Mouse (Mus musculus): ENCODE results near the gene Cdh13.

Cdh13 gene

DNA sequence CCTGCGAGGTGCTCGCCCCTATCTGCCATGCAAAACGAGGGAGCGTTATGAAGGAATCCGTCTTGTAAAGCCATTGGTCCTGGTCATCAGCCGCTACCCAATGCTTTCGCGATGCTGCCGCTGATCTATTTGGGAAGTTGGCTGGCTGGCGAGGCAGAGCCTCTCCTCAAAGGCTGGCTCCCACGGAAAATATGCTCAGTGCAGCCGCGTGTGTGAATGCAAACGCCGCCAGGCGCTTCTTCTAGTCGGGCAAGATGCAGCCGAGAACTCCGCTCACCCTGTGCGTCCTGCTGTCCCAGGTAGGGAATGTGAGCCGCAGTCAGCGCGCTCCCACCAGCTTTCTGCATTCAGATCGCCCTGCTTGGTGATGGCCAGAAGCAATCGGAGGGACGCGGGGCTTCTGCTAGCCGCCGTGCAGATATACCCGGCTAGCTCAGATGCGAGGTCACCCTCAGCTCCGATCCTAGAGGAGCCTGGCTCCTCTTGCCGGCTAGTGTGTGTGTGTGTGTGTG lies at the start of gene Cdh13:
Gene Cdh13 (plus strand): TSS at position 134 of the 512 bp plus-strand sequence.
- CTCF ChIA-PET = interaction anchor here (0.6 to 4.3 kb wide), 9 partner anchors 8 to 567 kb away, joined by 3 to 40 read pairs (median 4); no protein-coding TSS in a partner anchor
- POLR2A ChIA-PET = interaction anchor here in 2 of 4 experiments (0.6 to 1.5 kb wide), 2 partner anchors 11 to 1696 kb away, joined by 3 to 4 read pairs; no protein-coding TSS in a partner anchor

DNA sequence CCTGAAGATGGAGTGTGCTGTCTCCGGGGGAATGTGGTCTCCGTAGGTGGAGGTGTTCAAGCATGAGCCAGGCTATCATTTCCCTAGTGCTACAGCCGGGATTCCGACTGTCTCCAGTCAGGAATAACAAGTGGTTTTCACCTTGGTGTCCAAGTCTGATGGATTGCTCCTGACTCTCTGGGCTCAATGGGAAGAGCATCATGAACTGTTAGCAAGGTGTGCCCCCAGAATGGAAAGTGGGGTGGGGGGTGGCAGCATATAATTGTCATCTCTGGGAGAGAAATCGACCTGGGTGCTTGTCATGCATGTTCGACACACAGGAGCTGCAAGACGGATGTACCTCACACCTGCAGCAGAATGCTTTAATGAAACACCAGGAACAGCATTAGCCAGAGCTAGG lies 47.9 kb upstream of the Cdh13 start:
- POLR2A ChIA-PET = no interaction called here

DNA sequence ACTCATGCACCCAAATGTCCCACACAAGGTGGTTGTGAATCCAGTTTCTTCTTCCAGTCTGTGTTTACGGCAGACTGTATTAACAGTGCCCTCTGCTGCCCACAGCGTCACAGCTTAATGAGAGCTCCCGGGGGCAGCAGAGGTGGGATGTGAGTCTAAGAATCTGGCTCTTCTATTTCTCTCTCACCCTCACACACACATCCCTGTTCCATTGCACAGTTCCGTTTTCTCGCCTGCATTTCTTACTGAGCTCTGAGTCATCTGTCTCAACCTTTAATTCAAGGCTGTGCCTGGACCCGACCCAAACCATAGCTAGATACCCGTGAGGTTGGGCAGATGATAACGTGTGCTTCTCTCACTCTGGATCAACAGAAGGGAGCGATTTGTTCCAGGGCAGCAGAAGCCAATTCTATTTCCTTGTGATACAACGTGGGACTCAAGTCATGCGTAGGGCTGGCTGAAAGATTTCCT lies 46.3 kb upstream of the Cdh13 start:
- ChIA-PET POLR2A (no interaction called here), CTCF (interaction anchor here in 3 of 4 experiments (0.5 to 1.2 kb wide), 8 partner anchors 36 to 465 kb away, joined by 3 to 4 read pairs (median 3); no protein-coding TSS in a partner anchor)

More for the DNA sequence above, 47.9 kb upstream of the Cdh13 start:
- CTCF ChIA-PET = interaction anchor here in 1 of 4 experiments (0.6 kb wide), 1 partner anchor 18 kb away, joined by 4 read pairs; no protein-coding TSS in a partner anchor

DNA sequence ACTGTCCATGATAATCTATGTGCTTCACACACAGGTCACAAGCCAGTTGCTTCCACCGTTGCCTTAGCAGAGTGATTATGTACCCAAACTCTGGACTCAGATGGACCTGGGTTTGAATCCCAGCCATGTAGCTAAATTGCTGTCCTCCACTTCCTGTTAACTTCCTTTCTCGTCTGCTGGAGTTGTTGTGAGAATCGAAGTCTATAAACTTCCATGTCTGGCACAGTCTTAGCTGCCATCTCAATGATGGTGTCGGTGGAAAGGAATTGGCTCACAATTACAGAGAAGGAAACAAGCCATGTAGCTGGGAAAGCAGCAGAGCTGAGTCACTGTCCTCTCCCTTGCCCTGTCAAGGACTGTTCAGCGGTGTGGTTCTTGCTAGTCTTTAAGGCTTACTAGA lies 45.4 kb upstream of the Cdh13 start:
- CTCF ChIA-PET = interaction anchor here in 1 of 4 experiments (0.6 to 1.0 kb wide), 2 partner anchors 36 to 591 kb away, joined by 3 read pairs; no protein-coding TSS in a partner anchor
- POLR2A ChIA-PET = no interaction called here

DNA sequence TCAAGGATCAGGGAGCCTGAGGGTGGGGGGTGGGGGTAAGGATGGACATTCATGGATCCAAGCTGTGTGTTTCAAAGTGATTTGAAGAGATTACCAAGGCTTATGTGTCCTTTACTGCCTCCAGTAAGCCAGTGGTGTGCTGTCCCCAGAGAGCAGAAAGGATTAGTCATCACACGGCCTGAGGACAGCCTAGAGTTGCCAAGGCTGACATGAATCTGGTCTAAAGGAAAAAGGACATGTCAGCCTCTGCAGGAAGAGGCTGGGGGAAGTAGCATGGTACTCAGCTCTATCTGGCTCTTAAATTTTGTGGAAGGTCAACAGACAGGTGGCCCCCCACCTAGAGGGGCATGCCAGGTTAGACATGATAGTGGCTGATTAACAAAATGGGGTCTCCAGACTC lies 44.3 kb upstream of the Cdh13 start:
- ChIA-PET CTCF (interaction anchor here in 1 of 4 experiments (0.6 kb wide), 1 partner anchor 460 kb away, joined by 6 read pairs; no protein-coding TSS in a partner anchor), POLR2A (no interaction called here)

DNA sequence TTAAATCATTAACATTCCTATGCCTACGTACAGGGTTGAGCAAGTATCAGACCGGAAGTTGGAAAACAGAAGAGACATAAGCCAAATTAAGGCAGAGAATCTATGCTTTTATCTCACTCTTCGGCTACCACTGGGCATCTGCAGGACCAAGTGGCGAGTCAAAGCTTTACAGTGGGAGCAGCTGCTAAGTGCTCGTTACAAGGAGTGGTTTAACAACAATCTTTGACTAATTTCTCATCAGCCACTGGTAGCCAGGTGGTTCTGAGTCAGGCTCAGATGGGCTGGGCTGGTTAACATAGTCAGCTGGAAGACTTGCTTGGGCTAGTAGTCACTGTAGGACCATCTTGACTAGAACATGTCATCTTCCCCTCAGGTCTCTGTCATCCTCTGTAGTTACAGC lies 34.2 kb upstream of the Cdh13 start:
- ChIA-PET CTCF (no interaction called here), POLR2A (no interaction called here)

DNA sequence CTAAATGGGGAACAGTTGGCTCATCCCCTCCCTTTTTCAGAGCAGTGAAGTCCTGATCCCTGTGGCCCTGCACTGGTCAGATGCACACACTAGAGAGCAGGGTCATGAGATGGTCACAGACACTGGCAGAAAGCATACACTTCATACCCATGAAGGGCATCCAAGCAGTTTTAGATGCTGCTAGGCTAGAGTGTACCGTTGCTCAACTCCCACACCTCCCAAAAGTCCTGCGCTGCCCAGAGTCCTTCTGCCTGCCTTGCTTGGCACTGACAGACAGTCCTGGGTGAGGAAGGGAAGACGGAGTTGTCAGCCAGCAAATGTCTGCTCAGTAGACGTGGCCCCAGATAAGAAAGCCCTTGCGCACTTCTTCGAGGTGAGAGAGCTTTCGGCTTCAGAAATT lies 33.6 kb upstream of the Cdh13 start:
- CTCF ChIA-PET = no interaction called here

DNA sequence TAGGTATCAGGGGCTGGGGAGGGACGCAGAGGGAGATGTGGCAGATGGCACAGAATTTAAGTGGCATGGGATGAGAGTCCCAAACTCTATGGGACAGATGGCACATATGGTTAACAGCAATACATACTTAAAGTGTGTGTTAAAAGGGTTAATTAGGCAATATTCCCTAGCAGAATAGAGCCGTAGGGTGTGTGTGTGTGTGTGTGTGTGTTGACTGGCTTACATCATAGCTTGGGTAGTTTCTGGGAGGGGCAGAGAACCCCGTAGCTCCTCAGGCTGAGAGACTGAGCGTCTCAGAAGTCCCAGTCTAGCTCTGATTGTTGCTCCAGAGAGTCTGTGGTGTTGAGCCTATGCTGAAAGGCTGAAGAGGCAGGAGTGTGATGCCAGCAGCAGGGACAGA lies 20.4 kb upstream of the Cdh13 start:
- CTCF ChIA-PET = interaction anchor here in 2 of 4 experiments (0.6 to 3.0 kb wide), 3 partner anchors 12 to 21 kb away, joined by 3 to 8 read pairs (median 3); partner anchors contain the start of gene Cdh13 (in 1 of the 2)
- POLR2A ChIA-PET = no interaction called here

More for the DNA sequence above, 33.6 kb upstream of the Cdh13 start:
- POLR2A ChIA-PET = no interaction called here

DNA sequence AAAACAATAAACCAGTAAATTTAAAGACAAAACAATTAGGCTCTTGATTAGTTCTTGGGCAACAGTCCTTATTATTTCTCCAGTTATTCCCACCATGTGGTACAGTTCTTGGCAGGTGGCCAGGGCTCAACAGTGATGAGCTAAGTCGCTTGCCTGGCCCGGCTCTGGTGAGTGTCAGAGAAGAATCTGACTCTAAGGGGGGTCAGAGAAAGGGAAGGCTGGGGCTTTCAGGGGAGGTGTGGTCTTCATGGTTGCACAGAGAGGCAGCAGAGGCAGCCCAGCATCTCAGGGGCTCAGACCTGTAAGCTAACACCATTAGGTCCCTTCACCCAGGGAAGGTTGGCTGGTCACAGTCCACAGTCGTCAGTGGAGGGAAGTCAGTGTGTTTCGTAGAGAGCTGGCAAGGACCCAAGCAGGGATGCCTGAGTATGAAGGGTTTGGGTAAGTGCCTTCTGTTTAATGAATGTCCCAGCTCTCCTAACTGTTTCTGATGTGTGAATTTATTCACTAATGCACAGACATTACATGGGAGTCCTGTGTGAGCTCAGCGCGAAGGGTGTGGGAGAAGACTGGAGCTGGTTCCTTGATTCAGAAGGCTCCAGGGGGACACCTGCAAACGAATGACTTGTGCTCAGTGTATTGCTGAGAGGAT lies 12.7 kb upstream of the Cdh13 start:
- POLR2A ChIA-PET = no interaction called here
- CTCF ChIA-PET = no interaction called here

DNA sequence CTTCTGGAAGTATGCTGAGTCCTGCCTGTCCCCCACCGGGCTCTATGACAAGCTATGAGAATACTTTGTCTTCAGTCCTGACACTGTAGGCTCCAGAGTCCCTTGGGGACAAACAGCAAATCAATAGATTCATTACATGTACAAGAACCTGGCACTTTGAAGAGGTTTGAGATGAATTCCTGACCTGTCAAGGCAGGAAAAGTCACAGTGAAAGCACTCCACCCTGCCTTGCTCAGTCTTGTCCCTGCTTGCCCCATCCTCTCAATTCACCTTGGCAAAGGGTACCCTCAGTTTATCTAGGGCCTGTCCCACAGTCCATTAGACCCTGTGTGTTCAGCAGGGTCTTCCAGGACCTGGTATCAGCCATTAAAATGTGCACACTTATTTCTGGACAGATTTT lies 11.0 kb upstream of the Cdh13 start:
- POLR2A ChIA-PET = interaction anchor here in 1 of 4 experiments (1.1 kb wide), 1 partner anchor 12 kb away, joined by 3 read pairs; no protein-coding TSS in a partner anchor
- CTCF ChIA-PET = interaction anchor here in 1 of 4 experiments (1.0 kb wide), 1 partner anchor 36 kb away, joined by 3 read pairs; no protein-coding TSS in a partner anchor

DNA sequence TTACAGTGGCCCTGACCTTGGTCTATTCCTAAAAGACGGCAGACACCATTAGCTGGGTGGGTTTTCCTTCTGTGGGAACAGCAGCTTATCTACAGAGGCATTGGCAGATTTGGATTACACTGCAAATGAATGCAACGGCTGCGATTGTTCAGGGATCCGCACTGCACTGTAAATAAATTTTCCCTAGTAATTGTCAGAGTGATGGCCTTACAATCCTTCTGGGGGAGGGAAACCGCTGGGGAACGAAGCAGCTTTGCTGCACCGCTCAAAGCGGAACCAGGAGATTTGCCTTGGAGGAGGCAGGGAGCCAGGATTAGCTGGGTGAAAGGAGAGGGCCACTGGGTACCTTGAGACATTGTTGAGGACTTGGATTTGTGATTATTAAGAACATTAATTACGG lies 9.3 kb upstream of the Cdh13 start:
- ChIA-PET POLR2A (interaction anchor here in 2 of 4 experiments (0.6 to 2.6 kb wide), 4 partner anchors 8 to 341 kb away, joined by 3 to 10 read pairs (median 4); no protein-coding TSS in a partner anchor), CTCF (interaction anchor here (0.5 to 3.2 kb wide), 29 partner anchors 8 to 634 kb away, joined by 3 to 40 read pairs (median 4); partner anchors contain the start of gene Cdh13 (in 3 of the 4))

DNA sequence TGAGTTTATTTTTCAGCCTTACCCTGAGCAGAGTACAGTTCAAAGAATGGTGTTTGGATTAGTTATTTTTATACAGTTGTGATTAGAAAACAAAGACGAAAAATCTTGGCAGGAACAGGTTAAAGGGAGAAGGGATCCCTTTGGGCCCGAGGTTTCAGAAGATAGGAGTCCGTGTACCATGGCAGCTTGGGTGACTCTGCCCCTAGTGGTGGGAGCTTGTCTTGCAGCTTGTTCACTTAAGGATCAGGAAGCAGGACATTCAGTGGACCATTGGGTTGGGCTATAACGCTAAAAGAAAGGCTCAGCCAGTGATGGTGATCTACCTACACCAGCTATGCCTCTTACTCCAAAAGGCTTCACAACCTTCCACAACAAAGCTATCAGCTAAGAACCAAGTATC lies 8.8 kb upstream of the Cdh13 start:
- CTCF ChIA-PET = interaction anchor here (0.6 to 3.2 kb wide), 30 partner anchors 9 to 758 kb away, joined by 3 to 40 read pairs (median 4); partner anchors contain the start of gene Cdh13 (in 2 of the 4)
- POLR2A ChIA-PET = interaction anchor here in 3 of 4 experiments (0.5 to 2.6 kb wide), 4 partner anchors 9 to 1385 kb away, joined by 3 to 10 read pairs (median 4); no protein-coding TSS in a partner anchor

DNA sequence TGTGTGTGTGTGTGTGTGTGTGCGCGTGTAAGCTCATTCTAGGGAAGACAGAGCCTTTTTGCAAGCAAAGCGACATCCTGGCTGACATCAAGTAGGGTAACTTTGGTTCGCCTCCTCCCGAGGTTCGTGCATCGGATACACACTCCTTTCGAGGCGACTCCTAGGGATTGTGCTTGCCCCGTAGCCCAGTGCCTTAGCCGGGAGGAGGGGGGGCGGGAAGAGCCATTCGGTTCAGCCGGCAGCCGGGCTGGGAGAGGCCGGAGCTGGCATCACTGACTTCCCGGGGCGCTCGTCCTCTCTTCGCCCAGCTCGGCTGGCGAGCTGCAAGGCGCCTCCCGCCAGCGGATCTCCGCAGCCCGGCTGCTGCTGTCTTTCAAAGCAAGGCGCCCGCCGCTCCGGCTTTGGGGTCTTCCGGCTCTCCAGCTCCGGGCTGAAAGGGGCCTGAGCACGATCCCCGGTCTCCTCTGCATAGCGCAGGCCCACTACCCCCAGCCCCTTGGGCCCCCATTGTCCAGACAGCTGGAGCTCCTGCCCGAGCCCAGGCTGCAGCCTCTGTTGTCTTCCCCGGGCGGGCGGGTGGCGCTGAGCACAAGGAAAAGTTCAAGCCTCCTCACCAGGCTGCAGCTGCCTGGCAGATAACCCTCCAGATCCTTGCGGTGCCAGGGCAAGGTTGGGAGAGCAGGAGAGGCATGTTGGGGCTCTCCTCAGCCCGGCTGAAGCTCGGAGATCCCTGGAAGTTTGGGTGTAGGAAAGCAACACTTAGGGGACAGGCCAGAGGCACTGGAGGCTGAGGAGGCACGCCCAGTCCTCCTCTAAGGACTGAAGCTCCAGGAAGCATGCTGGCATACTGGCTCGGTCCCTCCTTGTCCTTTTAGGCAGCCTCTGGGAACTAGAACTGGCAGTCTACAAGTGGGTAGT lies 838 bp downstream of the Cdh13 start:
- POLR2A ChIA-PET = interaction anchor here in 3 of 4 experiments (0.6 to 2.3 kb wide), 4 partner anchors 9 to 1697 kb away, joined by 3 to 10 read pairs (median 4); no protein-coding TSS in a partner anchor

DNA sequence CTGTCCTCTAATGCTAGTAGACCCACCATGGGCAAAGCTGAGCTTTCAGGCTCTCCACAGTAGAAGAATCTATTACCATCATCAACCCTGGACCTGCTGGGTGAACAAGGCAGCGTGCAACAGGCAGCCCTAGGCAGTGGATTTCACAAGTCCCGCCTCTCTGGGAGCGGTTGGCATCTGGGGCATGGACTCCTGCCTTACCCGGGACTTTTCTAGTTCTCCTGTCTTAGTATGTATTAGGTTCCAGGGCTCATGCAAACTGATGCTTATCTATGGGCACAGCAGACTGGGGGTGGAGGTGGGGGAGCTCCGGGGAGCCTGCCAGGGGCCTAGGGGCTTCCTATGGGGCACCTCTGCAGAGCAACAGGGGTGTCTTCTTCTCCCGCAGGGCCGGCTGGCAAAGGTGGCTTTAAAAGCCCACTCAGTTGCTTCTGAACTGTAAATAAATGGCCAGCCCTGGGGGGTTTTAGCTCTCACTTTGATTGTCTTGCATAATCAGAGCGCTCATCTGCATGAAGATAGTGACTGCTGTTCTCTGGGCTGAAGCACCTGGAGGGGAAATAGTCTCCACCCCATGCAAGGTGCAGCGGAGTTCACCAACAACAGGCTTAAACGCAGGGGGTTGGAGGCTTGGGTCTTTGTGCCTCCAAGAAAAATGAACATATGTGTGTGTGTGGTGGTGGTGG lies 2.2 kb downstream of the Cdh13 start:
- POLR2A ChIA-PET = interaction anchor here in 2 of 4 experiments (0.7 to 2.3 kb wide), 3 partner anchors 10 to 275 kb away, joined by 5 to 10 read pairs (median 5); no protein-coding TSS in a partner anchor
- CTCF ChIA-PET = interaction anchor here (0.5 to 4.3 kb wide), 6 partner anchors 9 to 514 kb away, joined by 3 to 40 read pairs (median 4); no protein-coding TSS in a partner anchor

More for the DNA sequence above, 838 bp downstream of the Cdh13 start:
- CTCF ChIA-PET = interaction anchor here (0.5 to 4.3 kb wide), 11 partner anchors 9 to 1215 kb away, joined by 3 to 40 read pairs (median 4); no protein-coding TSS in a partner anchor

DNA sequence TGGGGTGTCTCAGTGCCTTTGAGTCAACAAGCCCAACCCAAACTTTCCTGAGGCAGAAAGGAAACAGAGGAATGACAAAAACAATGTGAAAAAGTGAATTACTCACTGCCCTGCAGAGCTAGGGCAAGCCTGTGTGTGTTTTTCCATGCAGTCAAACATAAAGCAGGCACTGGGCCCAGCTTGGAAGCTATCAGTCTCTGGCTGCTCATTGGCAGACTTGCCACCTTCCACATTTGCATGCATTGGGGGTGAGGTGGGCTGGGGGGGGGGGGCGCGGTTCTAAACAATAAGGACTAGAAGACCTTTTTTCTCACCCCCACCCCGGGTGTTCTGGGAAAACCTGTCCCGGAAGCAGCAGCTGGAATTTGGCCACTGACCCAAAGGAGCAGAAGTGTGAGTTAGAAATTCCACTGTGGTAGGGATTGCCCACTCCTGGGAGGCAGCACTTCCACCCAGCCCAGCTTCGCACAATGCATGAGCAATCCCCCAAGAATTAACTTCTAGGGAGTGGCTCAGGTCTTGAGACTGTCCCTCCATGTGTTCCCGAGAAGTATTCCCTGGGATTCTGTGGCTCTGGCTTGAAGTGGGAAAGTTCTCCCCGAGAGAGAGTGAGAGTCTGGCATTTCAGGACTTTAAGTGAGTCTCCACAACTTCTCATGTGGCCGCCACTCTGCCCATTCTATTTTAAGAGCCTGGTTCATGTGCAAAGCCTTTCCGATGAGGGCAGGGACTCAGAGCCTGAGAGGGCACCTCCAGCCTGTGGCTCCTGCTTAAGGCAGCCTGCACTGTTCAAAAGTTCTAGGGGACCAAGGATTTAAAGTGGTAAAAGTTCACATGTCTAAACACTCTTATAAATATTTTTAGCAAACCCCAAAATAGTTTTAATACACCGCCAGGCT lies 3.0 kb downstream of the Cdh13 start:
- ChIA-PET CTCF (interaction anchor here (0.5 to 4.3 kb wide), 6 partner anchors 10 to 1094 kb away, joined by 3 to 40 read pairs (median 4); no protein-coding TSS in a partner anchor), POLR2A (interaction anchor here in 2 of 4 experiments (0.6 to 2.3 kb wide), 4 partner anchors 10 to 1481 kb away, joined by 3 to 10 read pairs (median 4); no protein-coding TSS in a partner anchor)

DNA sequence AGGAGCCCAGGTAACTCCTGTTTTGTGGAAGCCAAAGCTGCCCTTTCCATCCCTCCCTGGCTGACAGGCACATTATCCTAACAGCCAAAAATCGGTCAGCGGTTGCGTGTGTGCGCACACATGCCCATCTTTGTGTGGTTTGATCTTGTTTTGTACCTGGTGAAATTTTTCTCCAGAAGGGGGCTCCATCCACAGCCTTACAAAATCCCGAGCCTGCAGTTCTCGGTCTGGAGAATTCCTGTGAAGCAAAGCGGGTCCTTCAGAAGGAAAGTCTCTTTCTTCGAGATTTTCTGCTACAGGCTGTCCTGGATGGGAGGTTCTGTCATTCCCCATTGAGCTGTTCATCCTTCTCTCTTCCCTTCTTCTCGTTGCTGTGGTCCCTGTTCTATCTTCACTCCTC lies 4.0 kb downstream of the Cdh13 start:
- ChIA-PET CTCF (interaction anchor here in 2 of 4 experiments (1.1 to 4.3 kb wide), 2 partner anchors 12 to 13 kb away, joined by 4 to 40 read pairs; no protein-coding TSS in a partner anchor), POLR2A (no interaction called here)

Data from embryonic stem cell, embryonic (primary cell).